Comparison of ENCODE assay signal across 14 mouse cellular contexts in the genomic region with DNA sequence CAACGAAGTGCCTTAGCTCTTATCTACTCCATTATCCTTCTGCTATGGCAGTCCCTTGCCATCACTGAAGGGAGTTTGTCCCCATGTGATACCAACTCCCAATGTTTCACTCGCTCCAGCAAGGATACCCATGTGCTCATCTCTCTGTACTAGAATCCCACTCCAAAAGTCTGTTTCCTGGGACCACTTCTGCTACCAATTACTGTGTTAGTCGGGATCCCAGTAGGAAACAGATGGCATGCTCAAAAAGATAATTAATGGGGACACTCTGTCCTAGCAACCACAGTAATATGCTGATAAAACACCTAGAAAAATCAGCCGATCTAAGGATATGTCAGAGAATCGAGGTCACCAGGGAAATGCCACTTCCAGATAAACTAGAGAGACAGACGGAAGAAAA. TPM values are rescaled to one million over a fixed set of nuclear protein-coding genes. Genes with fewer than 3 reads are reported as not detected.
"Had no signal": no experiment of that assay in that cellular context is flagged by ENCODE, and none has a peak within 500 bp of the region (broad histone marks: within the 10 kb centered on the region; RNA-seq: fewer than 3 reads in every experiment).

No protein-coding gene starts in this region.

- H3K4me2 ChIP-seq: limb, embryonic 13.5 days; neural tube, embryonic 12.5 days had no signal

- H3K27ac ChIP-seq: limb, embryonic 13.5 days; liver, embryonic 14.5 days; neural tube, embryonic 12.5 days had no signal

- H3K4me3 ChIP-seq: limb, embryonic 13.5 days; neural tube, embryonic 12.5 days had no signal

- H3K9ac ChIP-seq: limb, embryonic 13.5 days; liver, embryonic 14.5 days; neural tube, embryonic 12.5 days had no signal

- H3K4me1 ChIP-seq: limb, embryonic 13.5 days; neural tube, embryonic 12.5 days had no signal

- H3K9me3 ChIP-seq: limb, embryonic 13.5 days; neural tube, embryonic 12.5 days had no signal

- DNase-seq: kidney, adult 11 months; kidney, adult 9 months; kidney, postnatal 10 days; kidney, postnatal 4 days; left cerebral cortex, postnatal 4 days; lung, adult 18-20 months; midbrain, embryonic 14.5 days; thymus, adult 18-20 months; thymus, postnatal 25 days had no signal

- H3K36me3 ChIP-seq: limb, embryonic 13.5 days; neural tube, embryonic 12.5 days had no signal

RNA-seq across cellular contexts. Expression of gene Brsk2, which starts 41.0 kb away (rescaled TPM):
- total RNA-seq: monocyte, adult 5-6 weeks had no signal
- polyA plus RNA-seq: liver, adult 2 months had no signal
